Mouse (Mus musculus): ENCODE measurements around the gene Manf.

The Manf gene

GRCm38 (mm10) chr9:106891829-106892551 is at the start of gene Manf:
Manf (minus strand) TSS chr9:106891979.
- DNase-seq (ENCODE audit: low read depth): peak; percentile 96

- peak; percentile 3 for DNase-seq (ENCODE audit: low read depth)
Measured at GRCm38 (mm10) chr9:106934998-106935397, 43.2 kb upstream of the Manf start.

GRCm38 (mm10) chr9:106914878-106915277 is 23.1 kb upstream of the Manf start:
- DNase-seq (ENCODE audit: low read depth): no peak

GRCm38 (mm10) chr9:106913759-106914158 is 22.0 kb upstream of the Manf start:
- peak; percentile 41 for DNase-seq (ENCODE audit: low read depth)

- DNase-seq (ENCODE audit: low read depth): no peak
Measured at GRCm38 (mm10) chr9:106911624-106912023, 19.8 kb upstream of the Manf start.

- DNase-seq (ENCODE audit: low read depth): no peak
Measured at GRCm38 (mm10) chr9:106908715-106909114, 16.9 kb upstream of the Manf start.

GRCm38 (mm10) chr9:106908174-106908573 is 16.4 kb upstream of the Manf start:
- DNase-seq (ENCODE audit: low read depth): no peak

- no peak for DNase-seq (ENCODE audit: low read depth)
Measured at GRCm38 (mm10) chr9:106906597-106906996, 14.8 kb upstream of the Manf start.

- DNase-seq (ENCODE audit: low read depth): peak; percentile 81
Measured at GRCm38 (mm10) chr9:106903791-106904134, 12.0 kb upstream of the Manf start.

GRCm38 (mm10) chr9:106903099-106903790 is 11.5 kb upstream of the Manf start:
- DNase-seq (ENCODE audit: low read depth): no peak

GRCm38 (mm10) chr9:106901596-106901995 is 9.8 kb upstream of the Manf start:
- no peak for DNase-seq (ENCODE audit: low read depth)

GRCm38 (mm10) chr9:106898901-106899300 is 7.1 kb upstream of the Manf start:
- no peak for DNase-seq (ENCODE audit: low read depth)

GRCm38 (mm10) chr9:106893327-106893726 is 1.5 kb upstream of the Manf start:
- DNase-seq (ENCODE audit: low read depth): no peak

- no peak for DNase-seq (ENCODE audit: low read depth)
Measured at GRCm38 (mm10) chr9:106892552-106892875, 735 bp upstream of the Manf start.

- DNase-seq (ENCODE audit: low read depth): peak; percentile 8
Measured at GRCm38 (mm10) chr9:106891341-106891741, 438 bp downstream of the Manf start.

GRCm38 (mm10) chr9:106890496-106891240 is 1.1 kb downstream of the Manf start:
- DNase-seq (ENCODE audit: low read depth): peak; percentile 23

- DNase-seq (ENCODE audit: low read depth): peak; percentile 24
Measured at GRCm38 (mm10) chr9:106889321-106889720, 2.5 kb downstream of the Manf start.

GRCm38 (mm10) chr9:106888346-106888745 is 3.4 kb downstream of the Manf start:
- no peak for DNase-seq (ENCODE audit: low read depth)

GRCm38 (mm10) chr9:106886828-106887702 is 4.7 kb downstream of the Manf start, which contains the start of gene Rbm15b:
Rbm15b (minus strand) TSS chr9:106887428.
- DNase-seq (ENCODE audit: low read depth): peak; percentile 99

GRCm38 (mm10) chr9:106885901-106886731 is 5.7 kb downstream of the Manf start:
- DNase-seq (ENCODE audit: low read depth): peak; percentile 48

All from NIH3T3 (cell line).